8 mouse cellular contexts compared by ENCODE assay signal in genomic region chr12:111813111-111813765, GRCm38 (mm10). TPM values are rescaled to one million over a fixed set of nuclear protein-coding genes. Genes with fewer than 3 reads are reported as not detected.
DNase-seq lines count a peak whose midpoint lies in the region; ATAC-seq and TF ChIP-seq lines count a peak whose summit lies in the region.

No protein-coding gene starts in this region.

- peak overlapping the region; percentile 89 for H3K4me3 ChIP-seq in C2C12 (ENCODE audit: insufficient read depth, poor library complexity, severe bottlenecking)
- H3K4me3 ChIP-seq in brown adipose tissue, adult 24 weeks (ENCODE audit: insufficient read depth, low read depth, low read length): peak overlapping the region; percentile 66
- H3K4me3 ChIP-seq in hindbrain, embryonic 12.5 days: peak overlapping the region; percentile 74

- peaks cover 5% of the 10 kb centered on the region for H3K36me3 ChIP-seq in C2C12 (ENCODE audit: control insufficient read depth, insufficient read depth)
- peaks cover 10% of the 10 kb centered on the region for H3K36me3 ChIP-seq in hindbrain, embryonic 12.5 days

- H3K9ac ChIP-seq in hindbrain, embryonic 12.5 days: peak overlapping the region; percentile 56

- 6% methylated on average over 27 of the region's 27 CpGs for WGBS in hindbrain, embryonic 12.5 days

- TF ChIP-seq CTCF in C2C12 (IDR thresholded peaks at IDR 0.05; ENCODE audit: control insufficient read depth, insufficient read depth, insufficient read length): no peak

- H3K9me3 ChIP-seq in hindbrain, embryonic 12.5 days (replicated peaks): no peaks in the 10 kb centered on the region

- H3ac ChIP-seq in C2C12 (ENCODE audit: control insufficient read depth, insufficient read length, low read depth): peak overlapping the region; percentile 65

- peak; percentile 74 for DNase-seq in cerebellum, adult 9-11 months
- DNase-seq in lung, postnatal 10 days: peak; percentile 26
- no peak for DNase-seq in left cerebral cortex, adult 11 months (ENCODE audit: low spot score)
- no peak for DNase-seq in frontal cortex, postnatal 25 days (ENCODE audit: low spot score in 2 of 2)

- peak overlapping the region; percentile 74 for H3K4me2 ChIP-seq in hindbrain, embryonic 12.5 days (replicated peaks)

- ATAC-seq in cerebellum, adult (ENCODE audit: insufficient number of reproducible peaks, low FRiP score, low TSS enrichment): no peak
- ATAC-seq in hindbrain, embryonic 12.5 days (ENCODE audit: low FRiP score): no peak

- H3K79me3 ChIP-seq in C2C12 (ENCODE audit: low read depth): peaks cover 6% of the 10 kb centered on the region

- H3K27ac ChIP-seq in brown adipose tissue, adult 24 weeks (replicated peaks; ENCODE audit: low read depth, low read length): peak overlapping the region; percentile 1; the same call in 1 of the 2 replicates
- no peak overlapping the region for H3K27ac ChIP-seq in hindbrain, embryonic 12.5 days

- no peaks in the 10 kb centered on the region for H3K27me3 ChIP-seq in C2C12 (ENCODE audit: control insufficient read depth, insufficient read depth, insufficient read length)
- H3K27me3 ChIP-seq in hindbrain, embryonic 12.5 days: no peaks in the 10 kb centered on the region

- no peaks in the 10 kb centered on the region; the same call in 1 of the 2 replicates for H3K4me1 ChIP-seq in brown adipose tissue, adult 24 weeks (ENCODE audit: control insufficient read depth, insufficient read depth, insufficient read length, low read length)
- H3K4me1 ChIP-seq in hindbrain, embryonic 12.5 days: peaks cover 47% of the 10 kb centered on the region

- peaks cover 30% of the 10 kb centered on the region for H3K79me2 ChIP-seq in C2C12 (ENCODE audit: control insufficient read depth, insufficient read depth)

TF ChIP-seq in C2C12, 6 proteins besides CTCF, POLR2A, EP300 and RAD21:
- TF ChIP-seq MYOG (IDR thresholded peaks at IDR 0.05; ENCODE audit: control insufficient read depth, extremely low read depth, insufficient read length) (no peak), MAX (IDR thresholded peaks at IDR 0.05) (no peak), FOSL1 (IDR thresholded peaks at IDR 0.05; ENCODE audit: insufficient read depth, low read length, poor library complexity, severe bottlenecking) (no peak), CEBPB (IDR thresholded peaks at IDR 0.05; ENCODE audit: low read depth) (no peak), USF1 (IDR thresholded peaks at IDR 0.05; ENCODE audit: low read depth) (no peak), MYOD1 (IDR thresholded peaks at IDR 0.05; ENCODE audit: control insufficient read depth, insufficient read length, low read depth) (no peak)

RNA-seq across cellular contexts. Expression of gene Xrcc3, which starts 0.4 kb away (rescaled TPM):
- polyA plus RNA-seq in C2C12 (2012; fragmentation: generic; extraction: Trizol): 4.8 TPM
- polyA plus RNA-seq in brown adipose tissue, adult 24 weeks (2012; ENCODE audit: insufficient read depth, insufficient read length, missing spikeins): 3.8 and 6.8 TPM in 2 replicates
- 5.8 and 6.4 TPM in 2 replicates for polyA plus RNA-seq in hindbrain, embryonic 12.5 days (2016; fragmentation: Nextera tagmentation; extraction: Ambion mirVana)

RNA-seq across cellular contexts. Expression of gene Zfyve21, which starts 0.7 kb away (rescaled TPM):
- 40.0 TPM for polyA plus RNA-seq in C2C12 (2012; fragmentation: generic; extraction: Trizol)
- 36.1 and 41.4 TPM in 2 replicates for polyA plus RNA-seq in brown adipose tissue, adult 24 weeks (2012; ENCODE audit: insufficient read depth, insufficient read length, missing spikeins)
- polyA plus RNA-seq in hindbrain, embryonic 12.5 days (2016; fragmentation: Nextera tagmentation; extraction: Ambion mirVana): 53.5 and 56.8 TPM in 2 replicates

RNA-seq across cellular contexts. Expression of gene Klc1, which starts 54.6 kb away (rescaled TPM):
- polyA plus RNA-seq in C2C12 (2012; fragmentation: generic; extraction: Trizol): 116 TPM
- polyA plus RNA-seq in brown adipose tissue, adult 24 weeks (2012; ENCODE audit: insufficient read depth, insufficient read length, missing spikeins): 20.6 and 63.5 TPM in 2 replicates
- 430 and 446 TPM in 2 replicates for polyA plus RNA-seq in hindbrain, embryonic 12.5 days (2016; fragmentation: Nextera tagmentation; extraction: Ambion mirVana)

Comparison
In these comparisons a context has a peak if more than half of its experiments do, and no peak if none do; other contexts are left out.
1. DNase-seq: peak in cerebellum, adult 9-11 months (single experiment) and lung, postnatal 10 days (single experiment); none in left cerebral cortex, adult 11 months (single experiment) and frontal cortex, postnatal 25 days (0 of 2).
2. Peak in every context shown above with its lines, with median percentiles within 50 percentile points of each other: H3K4me3 ChIP-seq.